ENCODE assay signal across 10 mouse cellular contexts in the genomic region with DNA sequence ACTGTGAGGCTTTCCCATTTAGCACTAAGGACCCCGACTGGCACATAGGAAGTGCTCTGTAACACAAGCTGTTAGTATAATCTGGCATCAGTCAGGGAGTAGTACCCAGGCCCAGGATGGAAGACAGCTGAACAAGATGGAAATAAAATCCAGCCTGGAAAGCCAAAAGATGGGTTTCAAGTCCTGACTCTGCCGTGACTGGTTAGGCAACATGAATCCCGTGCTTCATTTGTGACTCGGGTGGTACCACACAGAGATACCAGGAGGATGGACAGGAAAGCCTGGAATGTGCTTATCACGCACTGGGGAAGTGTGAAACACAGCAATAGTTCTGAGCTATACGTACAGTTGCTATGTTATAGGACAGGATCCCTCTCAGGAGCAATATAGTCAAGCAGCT. TPM values are rescaled to one million over a fixed set of nuclear protein-coding genes. Genes with fewer than 3 reads are reported as not detected.
DNase-seq lines count a peak whose midpoint lies in the region; ATAC-seq and TF ChIP-seq lines count a peak whose summit lies in the region.
"Had no signal": no experiment of that assay in that cellular context is flagged by ENCODE, and none has a peak within 500 bp of the region (broad histone marks: within the 10 kb centered on the region; RNA-seq: fewer than 3 reads in every experiment).

No protein-coding gene starts in this region.

- H3K9me3 ChIP-seq in hindbrain, embryonic 10.5 days = no peaks in the 10 kb centered on the region
- no peaks in the 10 kb centered on the region for H3K9me3 ChIP-seq in hindbrain, postnatal 0 days (ENCODE audit: low read length)
- no peaks in the 10 kb centered on the region for H3K9me3 ChIP-seq in neural tube, embryonic 13.5 days
- H3K9me3 ChIP-seq in intestine, embryonic 15.5 days = no peaks in the 10 kb centered on the region

- no peak overlapping the region for H3K4me2 ChIP-seq in hindbrain, postnatal 0 days (ENCODE audit: low read depth, low read length)
- H3K4me2 ChIP-seq in neural tube, embryonic 13.5 days = peak overlapping the region; percentile 26
- peak overlapping the region; percentile 41 for H3K4me2 ChIP-seq in intestine, embryonic 15.5 days (replicated peaks)

- no peak for ATAC-seq in hindbrain, postnatal 0 days
- ATAC-seq in neural tube, embryonic 13.5 days (ENCODE audit: low read depth) = no peak
- no peak for ATAC-seq in intestine, embryonic 15.5 days

- no peak for DNase-seq in hindbrain, embryonic 10.5 days (ENCODE audit: low spot score)
- DNase-seq in hindbrain, postnatal 0 days (ENCODE audit: low spot score) = no peak
- no peak for DNase-seq in neural tube, embryonic 10.5 days (ENCODE audit: extremely low spot score, low spot score)
- DNase-seq in frontal cortex, postnatal 36 days (ENCODE audit: low spot score in 2 of 2) = no peak
- DNase-seq in thymus, postnatal 25 days = no peak

- peaks cover 60% of the 10 kb centered on the region for H3K4me1 ChIP-seq in hindbrain, embryonic 10.5 days (replicated peaks)
- H3K4me1 ChIP-seq in hindbrain, postnatal 0 days (ENCODE audit: insufficient read depth, low read length) = peaks cover 8% of the 10 kb centered on the region; the same call in 1 of the 2 replicates
- peaks cover 44% of the 10 kb centered on the region for H3K4me1 ChIP-seq in neural tube, embryonic 13.5 days (replicated peaks)
- peaks cover 66% of the 10 kb centered on the region for H3K4me1 ChIP-seq in intestine, embryonic 15.5 days (replicated peaks)

- WGBS in hindbrain, embryonic 10.5 days = 64% methylated on average over 6 of the region's 6 CpGs
- 63% methylated on average over 6 of the region's 6 CpGs for WGBS in hindbrain, postnatal 0 days
- WGBS in neural tube, embryonic 13.5 days = 60% methylated on average over 6 of the region's 6 CpGs
- 41% methylated on average over 6 of the region's 6 CpGs for WGBS in intestine, embryonic 15.5 days

- no peaks in the 10 kb centered on the region for H3K36me3 ChIP-seq in hindbrain, embryonic 10.5 days
- no peaks in the 10 kb centered on the region for H3K36me3 ChIP-seq in hindbrain, postnatal 0 days (ENCODE audit: insufficient read depth, low read length)
- no peaks in the 10 kb centered on the region for H3K36me3 ChIP-seq in neural tube, embryonic 13.5 days
- H3K36me3 ChIP-seq in intestine, embryonic 15.5 days = peaks cover 6% of the 10 kb centered on the region

- H3K4me3 ChIP-seq in hindbrain, embryonic 10.5 days = no peak overlapping the region
- no peak overlapping the region for H3K4me3 ChIP-seq in hindbrain, postnatal 0 days (ENCODE audit: low read length)
- no peak overlapping the region for H3K4me3 ChIP-seq in neural tube, embryonic 13.5 days
- no peak overlapping the region for H3K4me3 ChIP-seq in intestine, embryonic 15.5 days (replicated peaks)

- peaks cover 28% of the 10 kb centered on the region for H3K27me3 ChIP-seq in hindbrain, embryonic 10.5 days (ENCODE audit: insufficient read depth, poor library complexity, severe bottlenecking)
- no peaks in the 10 kb centered on the region for H3K27me3 ChIP-seq in hindbrain, postnatal 0 days (ENCODE audit: insufficient read depth, low read length)
- H3K27me3 ChIP-seq in neural tube, embryonic 13.5 days = no peaks in the 10 kb centered on the region
- no peaks in the 10 kb centered on the region for H3K27me3 ChIP-seq in intestine, embryonic 15.5 days (replicated peaks)

- TF ChIP-seq CTCF in hindbrain, postnatal 0 days (IDR thresholded peaks at IDR 0.05; ENCODE audit: low read depth) = no peak

- H3K9ac ChIP-seq in hindbrain, postnatal 0 days (replicated peaks; ENCODE audit: low read length) = no peak overlapping the region
- no peak overlapping the region for H3K9ac ChIP-seq in neural tube, embryonic 13.5 days
- H3K9ac ChIP-seq in intestine, embryonic 15.5 days = no peak overlapping the region; the same call in 1 of the 2 replicates

- 0 out of 2 replicates have a peak overlapping the region, but pooled peaks have one; percentile 35 for H3K27ac ChIP-seq in hindbrain, embryonic 10.5 days
- H3K27ac ChIP-seq in hindbrain, postnatal 0 days = no peak overlapping the region
- H3K27ac ChIP-seq in neural tube, embryonic 13.5 days (replicated peaks) = no peak overlapping the region
- H3K27ac ChIP-seq in intestine, embryonic 15.5 days = peak overlapping the region; percentile 65

RNA-seq across cellular contexts. Expression of gene Acvrl1, which starts 12.3 kb away (rescaled TPM):
- polyA plus RNA-seq in hindbrain, embryonic 10.5 days (2016; fragmentation: Nextera tagmentation; extraction: Ambion mirVana) = 8.7 and 10.8 TPM in 2 replicates
- total RNA-seq in hindbrain, postnatal 0 days (2014; rRNA removed) = 16.8 and 21.6 TPM in 2 replicates
- polyA plus RNA-seq in hindbrain, postnatal 0 days (2015; fragmentation: Nextera tagmentation; extraction: Ambion mirVana) = 7.0 and 7.3 TPM in 2 replicates
- polyA plus RNA-seq in neural tube, embryonic 13.5 days (2015; fragmentation: Nextera tagmentation; extraction: Ambion mirVana) = 8.1 and 9.0 TPM in 2 replicates
- polyA plus RNA-seq in intestine, embryonic 15.5 days (2015; fragmentation: Nextera tagmentation; extraction: Ambion mirVana) = 27.3 and 27.6 TPM in 2 replicates

RNA-seq across cellular contexts. Expression of gene Ankrd33, which starts 25.0 kb away (rescaled TPM):
- not detected in 2 replicates for polyA plus RNA-seq in hindbrain, embryonic 10.5 days (2016; fragmentation: Nextera tagmentation; extraction: Ambion mirVana)
- total RNA-seq in hindbrain, postnatal 0 days (2014; rRNA removed) = not detected in 2 replicates
- polyA plus RNA-seq in hindbrain, postnatal 0 days (2015; fragmentation: Nextera tagmentation; extraction: Ambion mirVana) = not detected in 2 replicates
- not detected in 2 replicates for polyA plus RNA-seq in neural tube, embryonic 13.5 days (2015; fragmentation: Nextera tagmentation; extraction: Ambion mirVana)
- polyA plus RNA-seq in intestine, embryonic 15.5 days (2015; fragmentation: Nextera tagmentation; extraction: Ambion mirVana) = not detected in 2 replicates
- total RNA-seq: left cerebral cortex, postnatal 25 days had no signal
- polyA plus RNA-seq: frontal cortex, adult 2 months; neural tube, embryonic 11.5 days had no signal

RNA-seq across cellular contexts. Expression of gene Acvr1b, which starts 33.3 kb away (rescaled TPM):
- 6.3 and 10.9 TPM in 2 replicates for polyA plus RNA-seq in hindbrain, embryonic 10.5 days (2016; fragmentation: Nextera tagmentation; extraction: Ambion mirVana)
- 74.5 and 86.2 TPM in 2 replicates for total RNA-seq in hindbrain, postnatal 0 days (2014; rRNA removed)
- polyA plus RNA-seq in hindbrain, postnatal 0 days (2015; fragmentation: Nextera tagmentation; extraction: Ambion mirVana) = 14.0 and 14.6 TPM in 2 replicates
- polyA plus RNA-seq in neural tube, embryonic 13.5 days (2015; fragmentation: Nextera tagmentation; extraction: Ambion mirVana) = 18.0 and 18.8 TPM in 2 replicates
- polyA plus RNA-seq in intestine, embryonic 15.5 days (2015; fragmentation: Nextera tagmentation; extraction: Ambion mirVana) = 9.1 and 9.3 TPM in 2 replicates

Comparison
In these comparisons a context has a peak if more than half of its experiments do, and no peak if none do; other contexts are left out.
1. H3K27ac ChIP-seq: peak in hindbrain, embryonic 10.5 days (single experiment) and intestine, embryonic 15.5 days (single experiment); none in hindbrain, postnatal 0 days (single experiment) and neural tube, embryonic 13.5 days (single experiment).